Mouse (Mus musculus) lung, adult 2 months (tissue): ENCODE measurements around the gene Sftpd. TPM values are rescaled to one million over a fixed set of nuclear protein-coding genes. Genes with fewer than 3 reads are reported as not detected.
A peak's percentile ranks its signal among the peaks of the same experiment; 100 is the strongest.

Experiments used
- DNase-seq: peaks from one replicate; pipeline ENCODE4 v3.0.0; 2022
- H3K4me1 ChIP-seq: fragments of 200-500 bp; 2 replicates; pipeline ENCODE4 v1.6.1; 2011; ENCODE audit warnings: low read length; ENCODE audit not compliant: control insufficient read depth, insufficient read depth
- H3K4me3 ChIP-seq: fragments of 200-500 bp; replicated peaks from 2 replicates; pipeline ENCODE3; 2011; ENCODE audit warnings: low read depth, mild to moderate bottlenecking, control low read depth, low read length; ENCODE audit errors: extremely low read depth
- CTCF ChIP-seq: fragments of 200-500 bp; IDR thresholded peaks from 2 replicates; pipeline ENCODE4 v1.5.1; 2011; ENCODE audit warnings: mild to moderate bottlenecking, low read length, control low read depth; ENCODE audit not compliant: insufficient read depth
- POLR2A ChIP-seq: fragments of 200-500 bp; IDR thresholded peaks from 2 replicates; pipeline ENCODE4 v1.6.1; 2011; ENCODE audit warnings: low read depth, mild to moderate bottlenecking, control low read depth, low read length, borderline replicate concordance; ENCODE audit errors: extremely low read depth
- WGBS: fragments of 180-500 bp; shearing (Covaris S2); methylation state at CpG from one replicate; pipeline ENCODE4 v1.1.7; 2018; 5-methylcytosine and 5-hydroxymethylcytosine counted together
- polyA plus RNA-seq: library from polyadenylated mRNA; depleted of rRNA; stranded (reverse); fragments of >200 nt; gene quantifications from 2 replicates; pipeline ENCODE4 v1.2.3, GENCODE M21; 2012; rRNA removed

Sftpd gene
- 235 and 279 TPM in 2 replicates for polyA plus RNA-seq

- TF ChIP-seq CTCF, result no peak
- TF ChIP-seq POLR2A, result peak; percentile 79; the same call in 1 of the 2 replicates
- peak within 1 kb of the TSS; percentile 32 for H3K4me3 ChIP-seq
- WGBS, result 54% methylated on average over 4 of the region's 4 CpGs
- DNase-seq, result peak; percentile 49
- no peaks in the 10 kb centered on the region; the same call in 1 of the 2 replicates for H3K4me1 ChIP-seq
Measured at GRCm38 (mm10) chr14:41185059-41185821, at the start of gene Sftpd. Gene Sftpd, minus strand, starts transcription at chr14:41185149.

DNA sequence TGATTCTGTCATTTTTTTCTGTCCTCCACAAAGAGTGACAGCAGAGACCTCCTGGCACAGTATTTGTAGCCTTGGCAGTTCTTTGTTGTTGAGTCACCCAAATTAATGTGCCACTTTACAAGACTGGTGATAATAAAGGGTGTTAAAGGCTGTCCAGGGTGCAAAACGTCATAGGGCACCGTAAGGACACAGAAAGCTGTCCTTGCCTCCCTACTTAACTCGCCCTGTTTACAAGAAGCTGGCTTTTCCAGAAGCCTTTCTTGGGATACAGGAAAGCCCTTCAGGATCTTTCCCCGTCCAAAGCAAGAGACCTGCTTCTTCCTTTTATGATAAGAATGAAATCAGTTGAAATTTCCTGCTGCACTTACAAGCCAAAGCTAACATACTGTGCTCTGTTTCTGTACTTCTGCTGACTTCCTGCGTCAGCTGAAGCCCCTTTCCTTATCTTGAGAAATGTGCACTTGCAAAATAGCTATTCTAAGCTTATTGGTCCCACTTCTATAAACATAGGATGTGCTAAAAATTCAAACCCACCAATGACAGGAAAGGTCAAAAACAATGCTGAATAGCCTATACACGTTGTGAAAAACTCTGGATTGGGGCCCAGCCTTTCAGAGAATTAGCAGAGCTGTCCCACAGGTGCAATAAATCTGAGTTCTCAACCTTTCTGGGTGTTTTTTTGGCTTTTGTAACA lies 13.2 kb upstream of the Sftpd start:
- TF ChIP-seq POLR2A (no peak), CTCF (no peak)
- WGBS, result 16% methylated on average over 6 of the region's 6 CpGs
- Histone ChIP-seq H3K4me1 (peaks cover 5% of the 10 kb centered on the region), H3K4me3 (no peak overlapping the region)
- no peak for DNase-seq

- DNase-seq, result no peak
- Histone ChIP-seq H3K4me3 (no peak overlapping the region), H3K4me1 (no peaks in the 10 kb centered on the region; the same call in 1 of the 2 replicates)
- TF ChIP-seq POLR2A, result no peak
- no peak for TF ChIP-seq CTCF
- 81% methylated on average over 2 of the region's 2 CpGs for WGBS
Measured at GRCm38 (mm10) chr14:41189496-41189895, 4.5 kb upstream of the Sftpd start.

DNA sequence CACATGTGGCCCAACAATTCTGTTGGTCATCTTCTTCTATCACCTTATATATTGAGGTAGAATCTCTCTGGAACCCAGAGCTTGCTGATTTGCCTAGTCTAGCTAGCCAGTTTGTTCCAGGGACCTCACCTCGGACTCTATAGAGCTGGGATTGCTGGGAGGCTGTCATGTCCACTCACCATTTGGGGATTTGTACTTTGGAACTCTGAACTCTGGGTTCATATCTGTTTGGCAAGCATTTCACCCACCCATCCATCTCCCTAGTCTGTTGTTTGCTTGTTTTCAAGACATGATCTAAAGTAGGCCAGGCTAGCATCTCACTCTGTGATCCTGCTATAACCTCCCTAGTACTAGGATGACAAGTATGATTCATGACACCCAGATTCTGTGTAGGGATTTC lies 10.1 kb downstream of the Sftpd start:
- 55% methylated on average over 1 of the region's 1 CpGs for WGBS
- H3K4me3 ChIP-seq, result no peak overlapping the region
- DNase-seq, result no peak
- peaks cover 3% of the 10 kb centered on the region; the same call in 1 of the 2 replicates for H3K4me1 ChIP-seq
- TF ChIP-seq POLR2A, result no peak
- no peak for TF ChIP-seq CTCF

GRCm38 (mm10) chr14:41170514-41170913 lies 14.4 kb downstream of the Sftpd start:
- Histone ChIP-seq H3K4me1 (peaks cover 3% of the 10 kb centered on the region; the same call in 1 of the 2 replicates), H3K4me3 (no peak overlapping the region)
- WGBS, result 60% methylated on average over 2 of the region's 2 CpGs
- TF ChIP-seq CTCF (no peak), POLR2A (no peak)
- DNase-seq, result no peak

DNA sequence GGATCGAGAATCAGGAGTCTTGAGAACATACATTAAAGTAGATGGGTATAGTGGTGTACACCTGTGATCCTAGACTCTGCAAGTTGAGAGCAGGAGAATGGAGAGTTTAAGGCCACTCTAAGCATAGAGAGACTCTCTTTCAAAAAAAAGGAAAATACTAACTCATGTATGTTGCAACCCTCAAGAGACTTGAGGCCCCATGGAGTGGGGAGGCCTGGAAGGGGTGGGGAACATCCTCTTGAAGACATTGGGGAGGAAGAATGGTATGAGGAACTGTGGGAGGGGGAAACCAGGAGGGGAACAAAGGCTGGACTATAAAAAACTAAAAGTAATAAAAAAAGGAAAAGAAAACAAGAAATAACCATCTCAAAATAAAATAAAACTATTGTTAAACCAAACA lies 16.4 kb downstream of the Sftpd start:
- DNase-seq, result no peak

GRCm38 (mm10) chr14:41167278-41167677 lies 17.7 kb downstream of the Sftpd start:
- no peak for TF ChIP-seq POLR2A
- no peak for TF ChIP-seq CTCF
- H3K4me1 ChIP-seq, result peaks cover 3% of the 10 kb centered on the region; the same call in 1 of the 2 replicates
- 32% methylated on average over 5 of the region's 5 CpGs for WGBS
- H3K4me3 ChIP-seq, result no peak overlapping the region
- no peak for DNase-seq

More for the DNA sequence above, 16.4 kb downstream of the Sftpd start:
- Histone ChIP-seq H3K4me3 (no peak overlapping the region), H3K4me1 (peaks cover 3% of the 10 kb centered on the region; the same call in 1 of the 2 replicates)
- WGBS, result 69% methylated on average over 1 of the region's 1 CpGs
- TF ChIP-seq CTCF, result no peak
- no peak for TF ChIP-seq POLR2A

DNA sequence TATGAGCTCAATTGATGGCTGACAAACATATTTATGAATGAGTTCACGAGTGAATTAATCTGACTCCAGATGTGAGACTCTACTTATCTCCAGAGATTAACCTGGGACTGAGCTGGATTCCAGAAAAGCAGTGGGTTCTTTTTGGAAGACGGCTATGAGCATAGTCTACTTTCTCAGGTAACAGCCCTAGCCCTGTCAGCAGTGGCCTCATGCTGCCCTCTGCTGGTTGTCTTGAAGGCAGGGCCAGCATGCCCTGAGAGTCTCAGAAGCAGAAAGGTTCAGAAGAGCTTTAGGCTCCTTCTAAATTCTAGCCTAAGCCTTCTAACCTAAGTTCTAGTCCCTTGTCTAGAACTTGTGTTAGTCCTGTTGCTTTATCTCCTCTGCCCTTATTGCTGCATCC lies 22.3 kb downstream of the Sftpd start:
- peak; percentile 86 for TF ChIP-seq CTCF
- no peak for TF ChIP-seq POLR2A
- no peak overlapping the region for H3K4me3 ChIP-seq
- H3K4me1 ChIP-seq, result peaks cover 5% of the 10 kb centered on the region
- DNase-seq, result peak; percentile 54
- WGBS, result 11% methylated on average over 2 of the region's 2 CpGs

GRCm38 (mm10) chr14:41160743-41161142 lies 24.2 kb downstream of the Sftpd start:
- DNase-seq, result no peak
- TF ChIP-seq POLR2A (no peak), CTCF (no peak)
- peaks cover 5% of the 10 kb centered on the region for H3K4me1 ChIP-seq
- no peak overlapping the region for H3K4me3 ChIP-seq
- WGBS, result 26% methylated on average over 1 of the region's 1 CpGs
